Comparison of ENCODE assay signal across 8 mouse cellular contexts in genomic region chr8:126826328-126827285, GRCm38 (mm10).
DNase-seq lines count a peak whose midpoint lies in the region; ATAC-seq lines count a peak whose summit lies in the region.

No protein-coding gene starts in this region.

- H3K36me3 ChIP-seq in hindbrain, embryonic 12.5 days, result no peaks in the 10 kb centered on the region
- no peaks in the 10 kb centered on the region for H3K36me3 ChIP-seq in limb, embryonic 10.5 days
- no peaks in the 10 kb centered on the region for H3K36me3 ChIP-seq in midbrain, embryonic 12.5 days

- DNase-seq in cerebellum, postnatal 10 days, result peak; percentile 47 to 59
- no peak for DNase-seq in cerebellum, adult 9-11 months
- peak; percentile 71 to 79 for DNase-seq in adrenal gland, postnatal 36 days
- peak; percentile 53 to 76 for DNase-seq in frontal cortex, postnatal 10 days (ENCODE audit: low spot score in 2 of 2)
- peak; percentile 91 for DNase-seq in limb, embryonic 10.5 days (ENCODE audit: low spot score)
- DNase-seq in thymus, postnatal 14 days, result peak; percentile 73

- H3K4me2 ChIP-seq in hindbrain, embryonic 12.5 days (replicated peaks), result peak overlapping the region; percentile 28; the same call in 1 of the 2 replicates
- H3K4me2 ChIP-seq in midbrain, embryonic 12.5 days (replicated peaks), result peak overlapping the region; percentile 34

- no peaks in the 10 kb centered on the region for H3K9me3 ChIP-seq in hindbrain, embryonic 12.5 days (replicated peaks)
- no peaks in the 10 kb centered on the region for H3K9me3 ChIP-seq in limb, embryonic 10.5 days (replicated peaks)
- no peaks in the 10 kb centered on the region for H3K9me3 ChIP-seq in midbrain, embryonic 12.5 days

- 5% methylated on average over 11 of the region's 11 CpGs for WGBS in hindbrain, embryonic 12.5 days
- 4% methylated on average over 11 of the region's 11 CpGs for WGBS in limb, embryonic 10.5 days
- 5% methylated on average over 11 of the region's 11 CpGs for WGBS in midbrain, embryonic 12.5 days

- peak overlapping the region; percentile 94 for H3K27ac ChIP-seq in hindbrain, embryonic 12.5 days
- peak overlapping the region; percentile 97 for H3K27ac ChIP-seq in limb, embryonic 10.5 days
- H3K27ac ChIP-seq in midbrain, embryonic 12.5 days (replicated peaks), result peak overlapping the region; percentile 91

- no peaks in the 10 kb centered on the region; the same call in 1 of the 2 replicates for H3K27me3 ChIP-seq in hindbrain, embryonic 12.5 days
- no peaks in the 10 kb centered on the region for H3K27me3 ChIP-seq in limb, embryonic 10.5 days (ENCODE audit: low read depth, poor library complexity, severe bottlenecking)
- no peaks in the 10 kb centered on the region for H3K27me3 ChIP-seq in midbrain, embryonic 12.5 days

- ATAC-seq in hindbrain, embryonic 12.5 days (ENCODE audit: low FRiP score), result peak; percentile 88
- ATAC-seq in midbrain, embryonic 12.5 days (ENCODE audit: low FRiP score, low read depth), result peak; percentile 84

- peaks cover 42% of the 10 kb centered on the region for H3K4me1 ChIP-seq in hindbrain, embryonic 12.5 days
- H3K4me1 ChIP-seq in limb, embryonic 10.5 days, result peaks cover 57% of the 10 kb centered on the region
- peaks cover 32% of the 10 kb centered on the region for H3K4me1 ChIP-seq in midbrain, embryonic 12.5 days

- H3K9ac ChIP-seq in hindbrain, embryonic 12.5 days, result peak overlapping the region; percentile 44; the same call in 1 of the 2 replicates
- peak overlapping the region; percentile 43 for H3K9ac ChIP-seq in midbrain, embryonic 12.5 days (replicated peaks)

- H3K4me3 ChIP-seq in hindbrain, embryonic 12.5 days, result no peak overlapping the region
- H3K4me3 ChIP-seq in limb, embryonic 10.5 days, result peak overlapping the region; percentile 23; the same call in 1 of the 2 replicates
- H3K4me3 ChIP-seq in midbrain, embryonic 12.5 days, result no peak overlapping the region
